Mouse (Mus musculus) hindbrain, embryonic 15.5 days (tissue): ENCODE measurements around the gene Mrps18a. TPM values are rescaled to one million over a fixed set of nuclear protein-coding genes. Genes with fewer than 3 reads are reported as not detected.

Source experiments
- ATAC-seq: fragments of 200-750 bp; cut with Nextera tagmentation; 2 replicates; pipeline ENCODE4 v1.8.0; 2017; ENCODE audit warnings: low read depth, moderate number of reproducible peaks, moderate TSS enrichment; ENCODE audit not compliant: low FRiP score
- H3K27ac ChIP-seq: fragments of 300-500 bp; sonication (generic); replicated peaks from 2 replicates; pipeline ENCODE4 v1.5.1; 2015; ENCODE audit warnings: mild to moderate bottlenecking, inconsistent platforms
- H3K27me3 ChIP-seq: fragments of 300-500 bp; sonication (generic); 2 replicates; pipeline ENCODE4 v1.6.1; 2015; ENCODE audit warnings: control low read depth, inconsistent platforms
- H3K36me3 ChIP-seq: fragments of 300-500 bp; sonication (generic); 2 replicates; pipeline ENCODE4 v1.6.1; 2015; ENCODE audit warnings: control low read depth, inconsistent platforms
- H3K4me1 ChIP-seq: fragments of 300-500 bp; sonication (generic); replicated peaks from 2 replicates; pipeline ENCODE4 v1.6.1; 2015; ENCODE audit warnings: control low read depth, inconsistent platforms
- H3K4me2 ChIP-seq: fragments of 300-500 bp; sonication (generic); 2 replicates; pipeline ENCODE4 v1.6.1; 2015; ENCODE audit warnings: moderate library complexity, mild to moderate bottlenecking, inconsistent platforms
- H3K4me3 ChIP-seq: fragments of 300-500 bp; sonication (generic); 2 replicates; pipeline ENCODE4 v1.5.1; 2015; ENCODE audit warnings: mild to moderate bottlenecking, inconsistent platforms
- H3K9ac ChIP-seq: fragments of 300-500 bp; sonication (generic); 2 replicates; pipeline ENCODE4 v1.6.1; 2015; ENCODE audit warnings: inconsistent platforms
- H3K9me3 ChIP-seq: fragments of 300-500 bp; sonication (generic); 2 replicates; pipeline ENCODE4 v1.6.1; 2016; ENCODE audit warnings: control low read depth, inconsistent platforms
- WGBS: fragments of 180-500 bp; shearing (Covaris S2); methylation state at CpG from one replicate; pipeline ENCODE4 v1.1.7; 2015; 5-methylcytosine and 5-hydroxymethylcytosine counted together
- polyA plus RNA-seq: library from polyadenylated mRNA; unstranded; fragments of >200 nt; fragmentation: Nextera tagmentation; extraction: Ambion mirVana; gene quantifications from 2 replicates; pipeline ENCODE4 v1.2.1, GENCODE M21; 2015

The Mrps18a gene
- polyA plus RNA-seq, 1 experiment from 2014 or later, result 154 TPM

DNA sequence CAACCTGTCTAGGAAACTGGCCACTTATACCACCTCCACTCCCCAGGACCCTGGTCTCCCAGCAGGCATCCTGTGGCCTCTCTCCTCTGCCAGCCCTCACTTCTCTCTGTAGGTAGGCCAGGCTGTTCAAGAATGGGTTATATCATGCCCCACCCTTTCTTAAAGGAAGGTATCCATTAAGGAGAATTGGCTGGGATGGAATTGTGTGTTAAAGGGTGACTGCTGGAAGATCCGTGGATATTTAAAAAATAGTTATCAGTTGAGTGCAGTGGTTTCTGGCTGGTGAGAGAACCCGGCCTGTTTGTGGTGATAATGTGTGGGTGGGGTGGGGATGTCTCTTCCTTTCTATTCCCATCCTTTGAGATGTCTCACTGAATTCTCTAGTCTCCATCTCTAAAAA is 48.5 kb downstream of the Mrps18a start:
- Histone ChIP-seq H3K27me3 (no peaks in the 10 kb centered on the region), H3K4me3 (no peak overlapping the region), H3K9me3 (no peaks in the 10 kb centered on the region), H3K36me3 (peaks cover 5% of the 10 kb centered on the region; the same call in 1 of the 2 replicates), H3K9ac (no peak overlapping the region), H3K4me2 (no peak overlapping the region), H3K4me1 (peaks cover 32% of the 10 kb centered on the region), H3K27ac (no peak overlapping the region)
- WGBS, result 66% methylated on average over 2 of the region's 2 CpGs
- no peak for ATAC-seq

- Histone ChIP-seq H3K27ac (peak overlapping the region; percentile 76), H3K9me3 (no peaks in the 10 kb centered on the region), H3K27me3 (no peaks in the 10 kb centered on the region), H3K9ac (peak overlapping the region; percentile 47), H3K4me3 (peak overlapping the region; percentile 90), H3K4me1 (peaks cover 32% of the 10 kb centered on the region), H3K36me3 (peaks cover 15% of the 10 kb centered on the region), H3K4me2 (peak overlapping the region; percentile 89)
- WGBS, result under 1% methylated on average over 16 of the region's 16 CpGs
- ATAC-seq, result peak; percentile 55
Observed at GRCm38 (mm10) chr17:46160090-46160662, 49.4 kb downstream of the Mrps18a start.

GRCm38 (mm10) chr17:46160686-46161085 is 49.9 kb downstream of the Mrps18a start, which contains the start of gene Gtpbp2:
Gtpbp2 (plus strand) TSS chr17:46161032.
- Histone ChIP-seq H3K4me2 (peak within 1 kb of the TSS; percentile 89), H3K9ac (peak within 1 kb of the TSS; percentile 90), H3K27me3 (no peaks in the 10 kb centered on the region), H3K4me1 (peaks cover 32% of the 10 kb centered on the region), H3K9me3 (no peaks in the 10 kb centered on the region), H3K27ac (peak within 1 kb of the TSS; percentile 76), H3K36me3 (peaks cover 19% of the 10 kb centered on the region), H3K4me3 (peak within 1 kb of the TSS; percentile 90)
- ATAC-seq, result peak; percentile 97
- WGBS, result under 1% methylated on average over 23 of the region's 23 CpGs

- WGBS, result 0% methylated on average over 19 of the region's 19 CpGs
- peak overlapping the region; percentile 90 for H3K4me3 ChIP-seq
Observed at GRCm38 (mm10) chr17:46161179-46161578, 50.4 kb downstream of the Mrps18a start.

GRCm38 (mm10) chr17:46161710-46162109 is 50.9 kb downstream of the Mrps18a start:
- no peaks in the 10 kb centered on the region for H3K9me3 ChIP-seq
- H3K4me1 ChIP-seq, result peaks cover 32% of the 10 kb centered on the region
- no peak for ATAC-seq
- H3K36me3 ChIP-seq, result peaks cover 29% of the 10 kb centered on the region
- peak overlapping the region; percentile 86 for H3K4me2 ChIP-seq
- peak overlapping the region; percentile 90 for H3K4me3 ChIP-seq
- 50% methylated on average over 9 of the region's 9 CpGs for WGBS
- no peaks in the 10 kb centered on the region for H3K27me3 ChIP-seq
- H3K27ac ChIP-seq, result peak overlapping the region; percentile 76
- peak overlapping the region; percentile 90 for H3K9ac ChIP-seq

More at GRCm38 (mm10) chr17:46161179-46161578, 50.4 kb downstream of the Mrps18a start:
- peaks cover 32% of the 10 kb centered on the region for H3K4me1 ChIP-seq
- H3K27me3 ChIP-seq, result no peaks in the 10 kb centered on the region
- H3K9me3 ChIP-seq, result no peaks in the 10 kb centered on the region
- peak overlapping the region; percentile 86 for H3K4me2 ChIP-seq
- H3K27ac ChIP-seq, result peak overlapping the region; percentile 76
- H3K36me3 ChIP-seq, result peaks cover 24% of the 10 kb centered on the region
- H3K9ac ChIP-seq, result peak overlapping the region; percentile 90
- ATAC-seq, result peak; percentile 36

DNA sequence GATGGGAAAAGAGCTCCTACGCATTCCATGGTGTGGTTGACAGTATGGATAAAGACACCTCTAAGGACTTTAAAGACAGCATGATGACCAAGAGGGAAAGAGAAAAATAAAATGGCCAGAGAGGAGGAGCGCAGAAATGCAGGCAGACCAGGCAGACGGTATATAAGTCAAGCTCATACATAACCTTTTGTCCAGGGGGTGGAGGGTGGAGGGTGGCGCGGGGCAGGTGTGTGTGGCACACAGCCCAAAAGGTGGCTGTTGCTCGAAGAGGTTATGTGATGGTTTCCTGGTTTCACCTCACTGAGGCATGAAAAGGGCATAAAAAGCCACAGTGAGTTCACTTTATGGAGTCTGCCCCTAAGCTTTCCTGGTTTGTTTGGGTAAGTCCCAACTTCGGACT is 51.8 kb downstream of the Mrps18a start:
- no peak for ATAC-seq
- no peak overlapping the region for H3K9ac ChIP-seq
- no peak overlapping the region; the same call in 1 of the 2 replicates for H3K4me3 ChIP-seq
- H3K9me3 ChIP-seq, result no peaks in the 10 kb centered on the region
- no peaks in the 10 kb centered on the region for H3K27me3 ChIP-seq
- peaks cover 32% of the 10 kb centered on the region for H3K4me1 ChIP-seq
- H3K36me3 ChIP-seq, result peaks cover 38% of the 10 kb centered on the region
- H3K4me2 ChIP-seq, result no peak overlapping the region
- 96% methylated on average over 7 of the region's 7 CpGs for WGBS
- H3K27ac ChIP-seq, result no peak overlapping the region

GRCm38 (mm10) chr17:46162951-46163421 is 52.2 kb downstream of the Mrps18a start:
- H3K4me1 ChIP-seq, result peaks cover 32% of the 10 kb centered on the region
- 0 out of 2 replicates have a peak overlapping the region, but pooled peaks have one; percentile 11 for H3K4me2 ChIP-seq
- WGBS, result 87% methylated on average over 9 of the region's 9 CpGs
- H3K36me3 ChIP-seq, result peaks cover 42% of the 10 kb centered on the region
- H3K4me3 ChIP-seq, result no peak overlapping the region
- H3K27me3 ChIP-seq, result no peaks in the 10 kb centered on the region
- H3K27ac ChIP-seq, result no peak overlapping the region
- ATAC-seq, result no peak
- no peaks in the 10 kb centered on the region for H3K9me3 ChIP-seq
- H3K9ac ChIP-seq, result no peak overlapping the region

- Histone ChIP-seq H3K36me3 (peaks cover 53% of the 10 kb centered on the region), H3K27ac (no peak overlapping the region), H3K4me2 (no peak overlapping the region), H3K27me3 (no peaks in the 10 kb centered on the region), H3K4me3 (no peak overlapping the region), H3K4me1 (peaks cover 32% of the 10 kb centered on the region), H3K9ac (no peak overlapping the region), H3K9me3 (no peaks in the 10 kb centered on the region)
- no peak for ATAC-seq
- 96% methylated on average over 8 of the region's 8 CpGs for WGBS
Observed at GRCm38 (mm10) chr17:46164301-46164700, 53.5 kb downstream of the Mrps18a start.

DNA sequence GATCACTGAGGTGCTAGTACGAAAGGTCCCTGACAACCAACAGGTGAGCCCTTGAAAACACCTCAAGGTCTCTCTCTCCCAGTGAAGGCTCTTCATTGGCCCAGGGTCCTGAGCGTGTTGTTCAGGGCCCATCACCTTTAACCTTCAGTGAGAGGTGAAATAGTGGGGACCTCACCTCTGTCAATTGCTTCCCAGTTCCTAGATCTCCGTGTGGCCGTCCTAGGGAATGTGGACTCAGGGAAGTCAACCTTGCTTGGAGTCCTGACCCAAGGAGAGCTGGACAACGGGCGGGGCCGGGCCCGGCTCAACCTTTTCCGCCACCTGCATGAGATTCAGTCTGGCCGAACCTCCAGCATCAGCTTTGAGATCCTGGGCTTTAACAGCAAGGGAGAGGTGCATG is 54.0 kb downstream of the Mrps18a start:
- Histone ChIP-seq H3K4me1 (peaks cover 29% of the 10 kb centered on the region), H3K27me3 (no peaks in the 10 kb centered on the region), H3K36me3 (peaks cover 58% of the 10 kb centered on the region), H3K9me3 (no peaks in the 10 kb centered on the region), H3K4me3 (no peak overlapping the region), H3K9ac (no peak overlapping the region), H3K4me2 (no peak overlapping the region), H3K27ac (no peak overlapping the region)
- 96% methylated on average over 10 of the region's 10 CpGs for WGBS
- ATAC-seq, result no peak

GRCm38 (mm10) chr17:46165460-46165859 is 54.7 kb downstream of the Mrps18a start:
- Histone ChIP-seq H3K27ac (no peak overlapping the region), H3K4me2 (no peak overlapping the region), H3K4me1 (peaks cover 22% of the 10 kb centered on the region), H3K4me3 (no peak overlapping the region), H3K36me3 (peaks cover 61% of the 10 kb centered on the region), H3K9ac (no peak overlapping the region), H3K27me3 (no peaks in the 10 kb centered on the region), H3K9me3 (no peaks in the 10 kb centered on the region)
- WGBS, result 92% methylated on average over 12 of the region's 12 CpGs
- no peak for ATAC-seq

DNA sequence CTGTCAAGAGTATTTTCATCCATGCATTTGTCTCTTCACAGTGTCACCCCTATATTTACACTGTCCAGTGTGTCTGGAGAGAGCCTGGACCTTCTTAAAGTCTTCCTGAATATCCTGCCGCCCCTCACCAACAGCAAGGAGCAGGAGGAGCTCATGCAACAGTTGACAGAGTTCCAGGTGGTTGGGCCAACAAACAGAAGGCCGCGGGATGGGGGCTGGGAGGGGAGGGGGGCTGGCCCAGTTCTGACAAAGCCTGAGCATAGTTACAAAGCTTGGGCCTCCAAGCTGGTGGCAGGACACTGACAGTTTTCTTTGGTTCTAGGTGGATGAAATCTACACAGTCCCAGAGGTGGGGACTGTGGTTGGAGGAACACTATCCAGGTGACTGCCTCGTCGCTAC is 55.5 kb downstream of the Mrps18a start:
- Histone ChIP-seq H3K27ac (no peak overlapping the region), H3K9ac (no peak overlapping the region), H3K4me3 (no peak overlapping the region), H3K4me2 (no peak overlapping the region), H3K4me1 (peaks cover 22% of the 10 kb centered on the region), H3K36me3 (peaks cover 66% of the 10 kb centered on the region), H3K27me3 (no peaks in the 10 kb centered on the region), H3K9me3 (no peaks in the 10 kb centered on the region)
- WGBS, result 90% methylated on average over 5 of the region's 5 CpGs
- no peak for ATAC-seq

- no peaks in the 10 kb centered on the region for H3K9me3 ChIP-seq
- ATAC-seq, result no peak
- H3K36me3 ChIP-seq, result peaks cover 70% of the 10 kb centered on the region
- H3K4me3 ChIP-seq, result no peak overlapping the region
- no peaks in the 10 kb centered on the region for H3K27me3 ChIP-seq
- no peak overlapping the region for H3K4me2 ChIP-seq
- H3K4me1 ChIP-seq, result peaks cover 14% of the 10 kb centered on the region
- WGBS, result 79% methylated on average over 11 of the region's 11 CpGs
- no peak overlapping the region for H3K27ac ChIP-seq
- H3K9ac ChIP-seq, result no peak overlapping the region
Observed at GRCm38 (mm10) chr17:46167014-46167413, 56.2 kb downstream of the Mrps18a start.
